In genomic region chr16:25622651-25623050, GRCm38 (mm10) we compare ENCODE assay signal across 23 mouse cellular contexts.
DNase-seq lines count a peak whose midpoint lies in the region; ATAC-seq and TF ChIP-seq lines count a peak whose summit lies in the region.
"Had no signal": no experiment of that assay in that cellular context is flagged by ENCODE, and none has a peak within 500 bp of the region (broad histone marks: within the 10 kb centered on the region; RNA-seq: fewer than 3 reads in every experiment).

No protein-coding gene starts in this region.

- no peak overlapping the region for H3K4me3 ChIP-seq in forebrain, postnatal 0 days (ENCODE audit: low read depth, low read length)
- H3K4me3 ChIP-seq in forebrain, embryonic 16.5 days (replicated peaks; ENCODE audit: low read length) = no peak overlapping the region
- H3K4me3 ChIP-seq: embryonic facial prominence, embryonic 12.5 days; embryonic facial prominence, embryonic 15.5 days; gastrocnemius, adult 2 months; hindbrain, embryonic 12.5 days; hindbrain, embryonic 15.5 days had no signal

- no peaks in the 10 kb centered on the region for H3K27me3 ChIP-seq in forebrain, postnatal 0 days (ENCODE audit: insufficient read depth, low read length)
- no peaks in the 10 kb centered on the region for H3K27me3 ChIP-seq in forebrain, embryonic 16.5 days (replicated peaks; ENCODE audit: control insufficient read depth, insufficient read depth, low read length)
- H3K27me3 ChIP-seq: embryonic facial prominence, embryonic 12.5 days; embryonic facial prominence, embryonic 15.5 days; hindbrain, embryonic 12.5 days; hindbrain, embryonic 15.5 days had no signal

- ATAC-seq in forebrain, postnatal 0 days = no peak
- ATAC-seq in forebrain, embryonic 16.5 days = no peak
- ATAC-seq: activated CD4-positive, CD25-positive, alpha-beta regulatory T cell, adult 4 months; forebrain, embryonic 14.5 days had no signal

- no peak overlapping the region for H3K27ac ChIP-seq in forebrain, postnatal 0 days (ENCODE audit: low read depth, low read length)
- H3K27ac ChIP-seq in forebrain, embryonic 16.5 days (ENCODE audit: low read length) = no peak overlapping the region
- H3K27ac ChIP-seq: embryonic facial prominence, embryonic 12.5 days; embryonic facial prominence, embryonic 15.5 days; gastrocnemius, adult 2 months; hindbrain, embryonic 12.5 days; hindbrain, embryonic 15.5 days had no signal

- H3K36me3 ChIP-seq in forebrain, postnatal 0 days (ENCODE audit: insufficient read depth) = no peaks in the 10 kb centered on the region
- no peaks in the 10 kb centered on the region for H3K36me3 ChIP-seq in forebrain, embryonic 16.5 days (ENCODE audit: control insufficient read depth, insufficient read depth)
- H3K36me3 ChIP-seq: embryonic facial prominence, embryonic 12.5 days; embryonic facial prominence, embryonic 15.5 days; hindbrain, embryonic 12.5 days; hindbrain, embryonic 15.5 days had no signal

- no peak for TF ChIP-seq CTCF in forebrain, postnatal 0 days (IDR thresholded peaks at IDR 0.05; ENCODE audit: low read depth)

- H3K9ac ChIP-seq in forebrain, postnatal 0 days = no peak overlapping the region
- no peak overlapping the region for H3K9ac ChIP-seq in forebrain, embryonic 16.5 days (replicated peaks; ENCODE audit: low read depth, low read length)
- H3K9ac ChIP-seq: embryonic facial prominence, embryonic 12.5 days; embryonic facial prominence, embryonic 15.5 days; hindbrain, embryonic 12.5 days; hindbrain, embryonic 15.5 days had no signal

- no peak overlapping the region for H3K4me2 ChIP-seq in forebrain, postnatal 0 days (ENCODE audit: low read depth)
- H3K4me2 ChIP-seq in forebrain, embryonic 16.5 days (ENCODE audit: low read length) = no peak overlapping the region
- H3K4me2 ChIP-seq: embryonic facial prominence, embryonic 12.5 days; embryonic facial prominence, embryonic 15.5 days; heart, embryonic 11.5 days; hindbrain, embryonic 12.5 days; hindbrain, embryonic 15.5 days had no signal

- peak; percentile 29 for DNase-seq in forebrain, postnatal 0 days
- DNase-seq in left cerebral cortex, adult 9 months (ENCODE audit: low spot score in 2 of 2) = peak; percentile 1 to 6
- no peak for DNase-seq in left cerebral cortex, postnatal 4 days
- DNase-seq in right cerebral cortex, adult 18-20 months = peak; percentile 2
- no peak for DNase-seq in right cerebral cortex, postnatal 4 days
- DNase-seq in telencephalon, adult 2 months (ENCODE audit: low read depth, low spot score) = peak; percentile 39
- no peak for DNase-seq in kidney, postnatal 36 days
- DNase-seq: adrenal gland, adult 8-10 months; adrenal gland, postnatal 25 days; cerebellum, adult 18-20 months; cerebellum, adult 9-11 months; cerebellum, postnatal 25 days; gastrocnemius, adult 2 months; gastrocnemius, postnatal 14 days; heart, adult 11 months had no signal

- H3K9me3 ChIP-seq in forebrain, postnatal 0 days (ENCODE audit: low read length) = no peaks in the 10 kb centered on the region
- H3K9me3 ChIP-seq in forebrain, embryonic 16.5 days (ENCODE audit: control insufficient read depth, low read length) = no peaks in the 10 kb centered on the region
- H3K9me3 ChIP-seq: embryonic facial prominence, embryonic 12.5 days; embryonic facial prominence, embryonic 15.5 days; hindbrain, embryonic 12.5 days; hindbrain, embryonic 15.5 days had no signal

- 51% methylated on average over 2 of the region's 2 CpGs for WGBS in forebrain, postnatal 0 days
- 51% methylated on average over 2 of the region's 2 CpGs for WGBS in forebrain, embryonic 16.5 days

- no peaks in the 10 kb centered on the region for H3K4me1 ChIP-seq in forebrain, postnatal 0 days (ENCODE audit: insufficient read depth)
- no peaks in the 10 kb centered on the region for H3K4me1 ChIP-seq in forebrain, embryonic 16.5 days (replicated peaks; ENCODE audit: control insufficient read depth, insufficient read depth, low read length)
- H3K4me1 ChIP-seq: embryonic facial prominence, embryonic 12.5 days; embryonic facial prominence, embryonic 15.5 days; hindbrain, embryonic 12.5 days; hindbrain, embryonic 15.5 days had no signal

- intact Hi-C loops in left cerebral cortex, postnatal 4 days (cut with DNase I) = no loop called here

Comparison
In these comparisons a context has a peak if more than half of its experiments do, and no peak if none do; other contexts are left out.
1. DNase-seq: peak in forebrain, postnatal 0 days (single experiment), left cerebral cortex, adult 9 months (2 of 2), right cerebral cortex, adult 18-20 months (single experiment) and telencephalon, adult 2 months (single experiment); none in left cerebral cortex, postnatal 4 days (single experiment), right cerebral cortex, postnatal 4 days (single experiment) and kidney, postnatal 36 days (0 of 2).